Mouse (Mus musculus): ENCODE results near the gene Stk39. TPM values are rescaled to one million over a fixed set of nuclear protein-coding genes. Genes with fewer than 3 reads are reported as not detected.

Stk39 gene
- total RNA-seq, 2 experiments from 2014 or later, result 67.5 to 80.3 TPM

GRCm38 (mm10) chr2:68465266-68466123 lies 6.6 kb downstream of the Stk39 start:
- intact Hi-C loops (cut with DNase I), result loop anchor here (2.0 to 10.0 kb wide), 3 partner anchors 33 to 399 kb away; partner anchors contain the start of gene Cers6
- no peak for DNase-seq

GRCm38 (mm10) chr2:68464456-68464855 lies 7.6 kb downstream of the Stk39 start:
- no peak for DNase-seq
- intact Hi-C loops (cut with DNase I), result loop anchor here (2.0 to 10.0 kb wide), 2 partner anchors 32 to 400 kb away; partner anchors contain the start of gene Cers6

- intact Hi-C loops (cut with DNase I), result loop anchor here (2.0 to 10.0 kb wide), 2 partner anchors 31 to 401 kb away; partner anchors contain the start of gene Cers6
- DNase-seq, result no peak
These were observed 8.3 kb downstream of the Stk39 start for GRCm38 (mm10) chr2:68463801-68464200.

GRCm38 (mm10) chr2:68458115-68458514 lies 14.0 kb downstream of the Stk39 start:
- no peak for DNase-seq
- intact Hi-C loops (cut with DNase I), result no loop called here

GRCm38 (mm10) chr2:68457455-68458032 lies 14.5 kb downstream of the Stk39 start:
- intact Hi-C loops (cut with DNase I), result no loop called here
- no peak for DNase-seq

GRCm38 (mm10) chr2:68456899-68457298 lies 15.2 kb downstream of the Stk39 start:
- DNase-seq, result no peak
- intact Hi-C loops (cut with DNase I), result no loop called here

GRCm38 (mm10) chr2:68452379-68452778 lies 19.7 kb downstream of the Stk39 start:
- intact Hi-C loops (cut with DNase I), result no loop called here
- DNase-seq, result no peak

- intact Hi-C loops (cut with DNase I), result no loop called here
- DNase-seq, result no peak
These were observed 24.0 kb downstream of the Stk39 start for GRCm38 (mm10) chr2:68448035-68448434.

- no peak for DNase-seq
- intact Hi-C loops (cut with DNase I), result no loop called here
These were observed 28.9 kb downstream of the Stk39 start for GRCm38 (mm10) chr2:68443141-68443540.

- no peak for DNase-seq
These were observed 29.9 kb downstream of the Stk39 start for GRCm38 (mm10) chr2:68442113-68442717.

GRCm38 (mm10) chr2:68439614-68440013 lies 32.5 kb downstream of the Stk39 start:
- intact Hi-C loops (cut with DNase I), result no loop called here
- DNase-seq, result no peak

More at GRCm38 (mm10) chr2:68442113-68442717, 29.9 kb downstream of the Stk39 start:
- intact Hi-C loops (cut with DNase I), result no loop called here

GRCm38 (mm10) chr2:68437920-68438319 lies 34.1 kb downstream of the Stk39 start:
- no peak for DNase-seq
- intact Hi-C loops (cut with DNase I), result no loop called here

- intact Hi-C loops (cut with DNase I), result no loop called here
- DNase-seq, result no peak
These were observed 34.9 kb downstream of the Stk39 start for GRCm38 (mm10) chr2:68437216-68437615.

GRCm38 (mm10) chr2:68436305-68436704 lies 35.8 kb downstream of the Stk39 start:
- no peak for DNase-seq
- intact Hi-C loops (cut with DNase I), result no loop called here

GRCm38 (mm10) chr2:68435494-68436255 lies 36.4 kb downstream of the Stk39 start:
- DNase-seq, result no peak
- intact Hi-C loops (cut with DNase I), result no loop called here

- no peak for DNase-seq
- intact Hi-C loops (cut with DNase I), result no loop called here
These were observed 37.1 kb downstream of the Stk39 start for GRCm38 (mm10) chr2:68434997-68435396.

- intact Hi-C loops (cut with DNase I), result no loop called here
- no peak for DNase-seq
These were observed 37.5 kb downstream of the Stk39 start for GRCm38 (mm10) chr2:68434576-68434975.

- no peak for DNase-seq
- intact Hi-C loops (cut with DNase I), result loop anchor here (2.0 kb wide), 1 partner anchor 31 kb away; no protein-coding TSS in a partner anchor
These were observed 38.2 kb downstream of the Stk39 start for GRCm38 (mm10) chr2:68433736-68434312.

GRCm38 (mm10) chr2:68432834-68433233 lies 39.2 kb downstream of the Stk39 start:
- peak; percentile 62 to 65 for DNase-seq
- intact Hi-C loops (cut with DNase I), result loop anchor here (2.0 kb wide), 1 partner anchor 32 kb away; no protein-coding TSS in a partner anchor

All from heart, postnatal 36 days (tissue).